Mouse (Mus musculus): Measurements from ENCODE around the gene Tns1.

The Tns1 gene

GRCm38 (mm10) chr1:74121821-74122576 is 2.2 kb downstream of the Tns1 start:
- DNase-seq (ENCODE audit: low read depth, low spot score) = no peak

GRCm38 (mm10) chr1:74121138-74121537 is 3.1 kb downstream of the Tns1 start:
- DNase-seq (ENCODE audit: low read depth, low spot score) = no peak

GRCm38 (mm10) chr1:74119115-74119514 is 5.1 kb downstream of the Tns1 start:
- no peak for DNase-seq (ENCODE audit: low read depth, low spot score)

- DNase-seq (ENCODE audit: low read depth, low spot score) = no peak
Measured at GRCm38 (mm10) chr1:74117876-74118275, 6.4 kb downstream of the Tns1 start.

- DNase-seq (ENCODE audit: low read depth, low spot score) = no peak
Measured at GRCm38 (mm10) chr1:74113071-74113470, 11.2 kb downstream of the Tns1 start.

GRCm38 (mm10) chr1:74111696-74112030 is 12.6 kb downstream of the Tns1 start:
- DNase-seq (ENCODE audit: low read depth, low spot score) = no peak

- no peak for DNase-seq (ENCODE audit: low read depth, low spot score)
Measured at GRCm38 (mm10) chr1:74110932-74111695, 13.1 kb downstream of the Tns1 start.

- DNase-seq (ENCODE audit: low read depth, low spot score) = no peak
Measured at GRCm38 (mm10) chr1:74109670-74110069, 14.6 kb downstream of the Tns1 start.

- DNase-seq (ENCODE audit: low read depth, low spot score) = no peak
Measured at GRCm38 (mm10) chr1:74107931-74108618, 16.2 kb downstream of the Tns1 start.

- DNase-seq (ENCODE audit: low read depth, low spot score) = no peak
Measured at GRCm38 (mm10) chr1:74106214-74106613, 18.0 kb downstream of the Tns1 start.

- no peak for DNase-seq (ENCODE audit: low read depth, low spot score)
Measured at GRCm38 (mm10) chr1:74105660-74106059, 18.6 kb downstream of the Tns1 start.

GRCm38 (mm10) chr1:74103654-74104353 is 20.4 kb downstream of the Tns1 start:
- DNase-seq (ENCODE audit: low read depth, low spot score) = no peak

GRCm38 (mm10) chr1:74099001-74099435 is 25.2 kb downstream of the Tns1 start:
- DNase-seq (ENCODE audit: low read depth, low spot score) = no peak

- DNase-seq (ENCODE audit: low read depth, low spot score) = no peak
Measured at GRCm38 (mm10) chr1:74098004-74099000, 25.9 kb downstream of the Tns1 start.

- no peak for DNase-seq (ENCODE audit: low read depth, low spot score)
Measured at GRCm38 (mm10) chr1:74095728-74096127, 28.5 kb downstream of the Tns1 start.

- no peak for DNase-seq (ENCODE audit: low read depth, low spot score)
Measured at GRCm38 (mm10) chr1:74095296-74095695, 29.0 kb downstream of the Tns1 start.

GRCm38 (mm10) chr1:74094497-74095270 is 29.6 kb downstream of the Tns1 start:
- no peak for DNase-seq (ENCODE audit: low read depth, low spot score)

GRCm38 (mm10) chr1:74093447-74093846 is 30.8 kb downstream of the Tns1 start:
- no peak for DNase-seq (ENCODE audit: low read depth, low spot score)

GRCm38 (mm10) chr1:74092242-74092641 is 32.0 kb downstream of the Tns1 start:
- DNase-seq (ENCODE audit: low read depth, low spot score) = no peak
